ENCODE assay signal across 8 mouse cellular contexts in genomic region chr13:43302651-43303160, GRCm38 (mm10). TPM values are rescaled to one million over a fixed set of nuclear protein-coding genes. Genes with fewer than 3 reads are reported as not detected.
DNase-seq lines count a peak whose midpoint lies in the region; ATAC-seq lines count a peak whose summit lies in the region.

No protein-coding gene starts in this region.

- H3K4me3 ChIP-seq in hindbrain, embryonic 15.5 days = peak overlapping the region; percentile 70

- no peaks in the 10 kb centered on the region for H3K9me3 ChIP-seq in hindbrain, embryonic 15.5 days

- H3K27ac ChIP-seq in hindbrain, embryonic 15.5 days (replicated peaks) = peak overlapping the region; percentile 90

- under 1% methylated on average over 19 of the region's 19 CpGs for whole genome bisulfite sequencing in hindbrain, embryonic 15.5 days

- peak; percentile 16; the same call in 1 of the 2 replicates for ATAC-seq in hindbrain, embryonic 15.5 days (ENCODE audit: low FRiP score, low read depth)

- H3K4me2 ChIP-seq in hindbrain, embryonic 15.5 days = peak overlapping the region; percentile 70

- no peaks in the 10 kb centered on the region for H3K27me3 ChIP-seq in hindbrain, embryonic 15.5 days

- H3K36me3 ChIP-seq in hindbrain, embryonic 15.5 days = no peaks in the 10 kb centered on the region

- peaks cover 43% of the 10 kb centered on the region for H3K4me1 ChIP-seq in hindbrain, embryonic 15.5 days (replicated peaks)

- peak; percentile 62 for DNase-seq in cerebellum, adult 9-10 months
- DNase-seq in cerebellum, postnatal 14 days = no peak
- DNase-seq in 3T3-L1 (ENCODE audit: low read depth, low spot score) = peak; percentile 27
- peak; percentile 57 for DNase-seq in embryo, embryonic 10.5 days (ENCODE audit: low spot score)
- DNase-seq in lung, postnatal 14 days = peak; percentile 17
- peak; percentile 22 for DNase-seq in thymus, postnatal 0 days (ENCODE audit: low spot score)
- no peak for DNase-seq in testis, postnatal 14 days (ENCODE audit: low spot score)

- peak overlapping the region; percentile 91 for H3K9ac ChIP-seq in hindbrain, embryonic 15.5 days

RNA-seq across cellular contexts. Expression of gene Gfod1, which starts 1.3 kb away (rescaled TPM):
- polyA plus RNA-seq in hindbrain, embryonic 15.5 days (2015; fragmentation: Nextera tagmentation; extraction: Ambion mirVana) = 2.4 and 3.0 TPM in 2 replicates
- 1.1 and 1.8 TPM in 2 replicates for polyA plus RNA-seq in thymus, postnatal 0 days (2015; fragmentation: Nextera tagmentation; extraction: Ambion mirVana)

Comparison
In these comparisons a context has a peak if more than half of its experiments do, and no peak if none do; other contexts are left out.
1. DNase-seq: peak in cerebellum, adult 9-10 months (single experiment), 3T3-L1 (single experiment), embryo, embryonic 10.5 days (single experiment), lung, postnatal 14 days (single experiment) and thymus, postnatal 0 days (single experiment); none in cerebellum, postnatal 14 days (0 of 2) and testis, postnatal 14 days (single experiment).